ENCODE assay signal across 21 mouse cellular contexts in the genomic region with DNA sequence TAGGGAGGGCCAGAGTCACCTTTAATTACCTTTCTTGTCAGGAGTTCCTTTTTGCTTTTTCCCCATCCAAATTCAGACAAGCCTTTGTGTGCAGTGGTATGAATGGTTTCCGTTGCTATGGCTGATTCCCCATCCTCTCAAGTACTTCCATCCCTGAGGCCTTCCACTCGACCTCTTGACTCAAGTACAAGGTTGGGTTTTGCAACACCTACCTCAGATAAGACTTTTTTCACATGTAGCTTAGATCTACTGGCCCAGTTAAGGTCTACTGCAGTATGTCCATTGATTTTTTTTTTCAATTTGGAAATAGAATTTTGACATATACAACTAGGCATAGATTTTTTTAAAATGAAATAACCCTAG. TPM values are rescaled to one million over a fixed set of nuclear protein-coding genes. Genes with fewer than 3 reads are reported as not detected.
DNase-seq lines count a peak whose midpoint lies in the region; ATAC-seq lines count a peak whose summit lies in the region.
"Had no signal": no experiment of that assay in that cellular context is flagged by ENCODE, and none has a peak within 500 bp of the region (broad histone marks: within the 10 kb centered on the region; RNA-seq: fewer than 3 reads in every experiment).

No protein-coding gene starts in this region.

- 69% methylated on average over 2 of the region's 2 CpGs for WGBS in forebrain, embryonic 11.5 days

- no peak overlapping the region for H3K27ac ChIP-seq in forebrain, embryonic 11.5 days (ENCODE audit: low read depth, low read length)
- H3K27ac ChIP-seq: forebrain, embryonic 10.5 days; heart, embryonic 10.5 days; heart, embryonic 13.5 days; hindbrain, embryonic 15.5 days had no signal

- no peak overlapping the region for H3K4me2 ChIP-seq in forebrain, embryonic 11.5 days (ENCODE audit: low read depth, low read length, severe bottlenecking)
- H3K4me2 ChIP-seq: heart, embryonic 13.5 days; hindbrain, embryonic 15.5 days had no signal

- ATAC-seq in forebrain, embryonic 11.5 days (replicated peaks; ENCODE audit: low FRiP score) = no peak
- ATAC-seq: CD4-positive, CD25-positive, alpha-beta regulatory T cell, adult 4 months; forebrain, embryonic 14.5 days; forebrain, postnatal 0 days had no signal

- DNase-seq in lung, adult 18-20 months = peak; percentile 57 to 76
- no peak for DNase-seq in lung, postnatal 4 days
- peak; percentile 36 for DNase-seq in lung, postnatal 10 days
- DNase-seq in lung, postnatal 25 days (ENCODE audit: low spot score) = peak; percentile 76
- DNase-seq in forebrain, embryonic 11.5 days (ENCODE audit: low spot score) = no peak
- no peak for DNase-seq in left cerebral cortex, adult 11 months (ENCODE audit: low spot score)
- DNase-seq: cerebellum, adult 11 months; cerebellum, postnatal 14 days; forebrain, postnatal 0 days; gastrocnemius, adult 2 months; gastrocnemius, postnatal 14 days; heart, postnatal 14 days; heart, postnatal 4 days had no signal

- H3K27me3 ChIP-seq in forebrain, embryonic 11.5 days (ENCODE audit: control insufficient read depth, insufficient read depth, low read length) = no peaks in the 10 kb centered on the region
- H3K27me3 ChIP-seq: heart, embryonic 13.5 days; hindbrain, embryonic 15.5 days had no signal

- H3K9ac ChIP-seq in forebrain, embryonic 11.5 days (ENCODE audit: low read length) = no peak overlapping the region
- H3K9ac ChIP-seq: forebrain, postnatal 0 days; heart, embryonic 13.5 days; hindbrain, embryonic 15.5 days had no signal

- no peak overlapping the region for H3K4me3 ChIP-seq in forebrain, embryonic 11.5 days (ENCODE audit: low read depth, low read length)
- H3K4me3 ChIP-seq: forebrain, embryonic 10.5 days; gastrocnemius, adult 2 months; heart, embryonic 10.5 days; heart, embryonic 13.5 days; hindbrain, embryonic 15.5 days had no signal

- H3K4me1 ChIP-seq in forebrain, embryonic 11.5 days (replicated peaks; ENCODE audit: control insufficient read depth, insufficient read depth, low read length) = 0 out of 2 replicates have a peak, but pooled peaks cover 2% of the 10 kb centered on the region
- H3K4me1 ChIP-seq: hindbrain, embryonic 15.5 days had no signal

- no peaks in the 10 kb centered on the region for H3K9me3 ChIP-seq in forebrain, embryonic 11.5 days (ENCODE audit: control insufficient read depth, low read length)
- H3K9me3 ChIP-seq: forebrain, embryonic 10.5 days; heart, embryonic 10.5 days; heart, embryonic 13.5 days; hindbrain, embryonic 15.5 days had no signal

- H3K36me3 ChIP-seq in forebrain, embryonic 11.5 days (ENCODE audit: control insufficient read depth, insufficient read depth, low read length) = no peaks in the 10 kb centered on the region
- H3K36me3 ChIP-seq: forebrain, embryonic 10.5 days; heart, embryonic 10.5 days; heart, embryonic 13.5 days; hindbrain, embryonic 15.5 days had no signal

RNA-seq across cellular contexts. Expression of a gene that starts 7.2 kb away (rescaled TPM):
- polyA plus RNA-seq in forebrain, embryonic 11.5 days (2014; fragmentation: Nextera tagmentation; extraction: Ambion mirVana) = 12.8 and 14.8 TPM in 2 replicates
- polyA plus RNA-seq: CD4-positive, CD25-positive, alpha-beta regulatory T cell, adult 4 months had no signal

RNA-seq across cellular contexts. Expression of a gene that starts 8.3 kb away (rescaled TPM):
- polyA plus RNA-seq in forebrain, embryonic 11.5 days (2014; fragmentation: Nextera tagmentation; extraction: Ambion mirVana) = 29.2 and 49.8 TPM in 2 replicates

RNA-seq across cellular contexts. Expression of a gene that starts 10.8 kb away (rescaled TPM):
- polyA plus RNA-seq in forebrain, embryonic 11.5 days (2014; fragmentation: Nextera tagmentation; extraction: Ambion mirVana) = 14.3 and 15.8 TPM in 2 replicates

RNA-seq across cellular contexts. Expression of a gene that starts 11.1 kb away (rescaled TPM):
- 16.5 and 18.7 TPM in 2 replicates for polyA plus RNA-seq in forebrain, embryonic 11.5 days (2014; fragmentation: Nextera tagmentation; extraction: Ambion mirVana)

RNA-seq across cellular contexts. Expression of a gene that starts 12.1 kb away (rescaled TPM):
- 0.71 TPM in 1 of 2 replicates, not detected in the other for polyA plus RNA-seq in forebrain, embryonic 11.5 days (2014; fragmentation: Nextera tagmentation; extraction: Ambion mirVana)
- polyA plus RNA-seq: CD4-positive, CD25-positive, alpha-beta regulatory T cell, adult 4 months; embryonic facial prominence, embryonic 11.5 days; forebrain, embryonic 10.5 days; forebrain, postnatal 0 days; heart, embryonic 13.5 days; heart, embryonic 16.5 days had no signal

Comparison
In these comparisons a context has a peak if more than half of its experiments do, and no peak if none do; other contexts are left out.
1. DNase-seq: peak in lung, adult 18-20 months (2 of 2), lung, postnatal 10 days (single experiment) and lung, postnatal 25 days (single experiment); none in lung, postnatal 4 days (0 of 2), forebrain, embryonic 11.5 days (single experiment) and left cerebral cortex, adult 11 months (single experiment).